Mouse (Mus musculus): Measurements from ENCODE around the gene Fbxo47. TPM values are rescaled to one million over a fixed set of nuclear protein-coding genes. Genes with fewer than 3 reads are reported as not detected.

The Fbxo47 gene
- polyA plus RNA-seq, 1 experiment from 2014 or later, result 0.60 TPM

GRCm38 (mm10) chr11:97817379-97817778 is 66.6 kb downstream of the Fbxo47 start:
- no peak overlapping the region for H3K27ac ChIP-seq (replicated peaks)
- H3K4me3 ChIP-seq, result no peak overlapping the region
- WGBS, result 43% methylated on average over 5 of the region's 5 CpGs
- ATAC-seq (ENCODE audit: low FRiP score, low read depth), result no peak
- H3K27me3 ChIP-seq, result no peaks in the 10 kb centered on the region
- peaks cover 19% of the 10 kb centered on the region for H3K36me3 ChIP-seq
- H3K9me3 ChIP-seq, result no peaks in the 10 kb centered on the region
- H3K9ac ChIP-seq, result no peak overlapping the region
- peaks cover 53% of the 10 kb centered on the region for H3K4me1 ChIP-seq (replicated peaks)
- no peak overlapping the region for H3K4me2 ChIP-seq

- Histone ChIP-seq H3K27me3 (no peaks in the 10 kb centered on the region), H3K4me2 (no peak overlapping the region), H3K36me3 (peaks cover 18% of the 10 kb centered on the region), H3K9me3 (no peaks in the 10 kb centered on the region), H3K4me1 (replicated peaks) (peaks cover 58% of the 10 kb centered on the region), H3K27ac (replicated peaks) (no peak overlapping the region), H3K9ac (no peak overlapping the region), H3K4me3 (no peak overlapping the region)
- 60% methylated on average over 9 of the region's 9 CpGs for WGBS
- no peak for ATAC-seq (ENCODE audit: low FRiP score, low read depth)
Observed at GRCm38 (mm10) chr11:97816916-97817315, 67.0 kb downstream of the Fbxo47 start.

GRCm38 (mm10) chr11:97816176-97816575 is 67.8 kb downstream of the Fbxo47 start:
- Histone ChIP-seq H3K4me3 (no peak overlapping the region), H3K4me1 (replicated peaks) (peaks cover 66% of the 10 kb centered on the region), H3K9me3 (no peaks in the 10 kb centered on the region), H3K27ac (replicated peaks) (peak overlapping the region; percentile 49; the same call in 1 of the 2 replicates), H3K4me2 (no peak overlapping the region), H3K9ac (no peak overlapping the region), H3K27me3 (no peaks in the 10 kb centered on the region), H3K36me3 (peaks cover 18% of the 10 kb centered on the region)
- no peak for ATAC-seq (ENCODE audit: low FRiP score, low read depth)
- 73% methylated on average over 5 of the region's 5 CpGs for WGBS

- no peak overlapping the region for H3K4me2 ChIP-seq
- no peak overlapping the region for H3K27ac ChIP-seq (replicated peaks)
- H3K9ac ChIP-seq, result no peak overlapping the region
- WGBS, result 84% methylated on average over 11 of the region's 11 CpGs
- H3K4me3 ChIP-seq, result no peak overlapping the region
- no peak for ATAC-seq (ENCODE audit: low FRiP score, low read depth)
- H3K4me1 ChIP-seq (replicated peaks), result peaks cover 67% of the 10 kb centered on the region
- peaks cover 18% of the 10 kb centered on the region for H3K36me3 ChIP-seq
- H3K9me3 ChIP-seq, result no peaks in the 10 kb centered on the region
- H3K27me3 ChIP-seq, result no peaks in the 10 kb centered on the region
Observed at GRCm38 (mm10) chr11:97815736-97816135, 68.2 kb downstream of the Fbxo47 start.

GRCm38 (mm10) chr11:97813746-97814515 is 70.0 kb downstream of the Fbxo47 start:
- H3K4me1 ChIP-seq (replicated peaks), result peaks cover 76% of the 10 kb centered on the region
- no peak overlapping the region for H3K4me3 ChIP-seq
- no peaks in the 10 kb centered on the region for H3K9me3 ChIP-seq
- H3K9ac ChIP-seq, result peak overlapping the region; percentile 16; the same call in 1 of the 2 replicates
- no peak overlapping the region for H3K4me2 ChIP-seq
- ATAC-seq (ENCODE audit: low FRiP score, low read depth), result no peak
- 68% methylated on average over 16 of the region's 17 CpGs for WGBS
- H3K27me3 ChIP-seq, result no peaks in the 10 kb centered on the region
- peak overlapping the region; percentile 88; the same call in 1 of the 2 replicates for H3K27ac ChIP-seq (replicated peaks)
- H3K36me3 ChIP-seq, result peaks cover 17% of the 10 kb centered on the region

GRCm38 (mm10) chr11:97813085-97813484 is 70.9 kb downstream of the Fbxo47 start:
- Histone ChIP-seq H3K9me3 (no peaks in the 10 kb centered on the region), H3K4me3 (no peak overlapping the region), H3K27ac (replicated peaks) (peak overlapping the region; percentile 88), H3K4me1 (replicated peaks) (peaks cover 76% of the 10 kb centered on the region), H3K9ac (peak overlapping the region; percentile 16), H3K27me3 (no peaks in the 10 kb centered on the region), H3K36me3 (peaks cover 19% of the 10 kb centered on the region), H3K4me2 (peak overlapping the region; percentile 43)
- ATAC-seq (ENCODE audit: low FRiP score, low read depth), result peak; percentile 39; the same call in 1 of the 2 replicates
- WGBS, result 26% methylated on average over 7 of the region's 7 CpGs

GRCm38 (mm10) chr11:97812491-97812921 is 71.4 kb downstream of the Fbxo47 start:
- peaks cover 21% of the 10 kb centered on the region for H3K36me3 ChIP-seq
- no peaks in the 10 kb centered on the region for H3K27me3 ChIP-seq
- H3K27ac ChIP-seq (replicated peaks), result peak overlapping the region; percentile 88
- peak overlapping the region; percentile 43 for H3K4me2 ChIP-seq
- WGBS, result 28% methylated on average over 3 of the region's 3 CpGs
- peak; percentile 90 for ATAC-seq (ENCODE audit: low FRiP score, low read depth)
- peak overlapping the region; percentile 21 for H3K9ac ChIP-seq
- H3K4me3 ChIP-seq, result no peak overlapping the region
- H3K9me3 ChIP-seq, result no peaks in the 10 kb centered on the region
- H3K4me1 ChIP-seq (replicated peaks), result peaks cover 76% of the 10 kb centered on the region

GRCm38 (mm10) chr11:97811569-97812362 is 72.2 kb downstream of the Fbxo47 start:
- peak overlapping the region; percentile 43 for H3K4me2 ChIP-seq
- no peak overlapping the region for H3K4me3 ChIP-seq
- peak overlapping the region; percentile 88 for H3K27ac ChIP-seq (replicated peaks)
- ATAC-seq (ENCODE audit: low FRiP score, low read depth), result peak; percentile 13; the same call in 1 of the 2 replicates
- WGBS, result 26% methylated on average over 12 of the region's 13 CpGs
- H3K4me1 ChIP-seq (replicated peaks), result peaks cover 75% of the 10 kb centered on the region
- peak overlapping the region; percentile 21; the same call in 1 of the 2 replicates for H3K9ac ChIP-seq
- H3K9me3 ChIP-seq, result no peaks in the 10 kb centered on the region
- H3K27me3 ChIP-seq, result no peaks in the 10 kb centered on the region
- peaks cover 25% of the 10 kb centered on the region for H3K36me3 ChIP-seq

GRCm38 (mm10) chr11:97810970-97811369 is 73.0 kb downstream of the Fbxo47 start:
- H3K4me2 ChIP-seq, result no peak overlapping the region
- no peak overlapping the region for H3K4me3 ChIP-seq
- H3K9me3 ChIP-seq, result no peaks in the 10 kb centered on the region
- peaks cover 24% of the 10 kb centered on the region for H3K36me3 ChIP-seq
- WGBS, result 14% methylated on average over 3 of the region's 3 CpGs
- no peak for ATAC-seq (ENCODE audit: low FRiP score, low read depth)
- peak overlapping the region; percentile 88 for H3K27ac ChIP-seq (replicated peaks)
- no peak overlapping the region for H3K9ac ChIP-seq
- peaks cover 79% of the 10 kb centered on the region for H3K4me1 ChIP-seq (replicated peaks)
- no peaks in the 10 kb centered on the region for H3K27me3 ChIP-seq

- peaks cover 85% of the 10 kb centered on the region for H3K4me1 ChIP-seq (replicated peaks)
- H3K27ac ChIP-seq (replicated peaks), result peak overlapping the region; percentile 21
Observed at GRCm38 (mm10) chr11:97810356-97810755, 73.6 kb downstream of the Fbxo47 start.

GRCm38 (mm10) chr11:97809235-97810121 is 74.5 kb downstream of the Fbxo47 start:
- H3K27ac ChIP-seq (replicated peaks), result peak overlapping the region; percentile 16; the same call in 1 of the 2 replicates
- no peaks in the 10 kb centered on the region for H3K9me3 ChIP-seq
- no peak overlapping the region for H3K4me2 ChIP-seq
- WGBS, result 72% methylated on average over 7 of the region's 7 CpGs
- peaks cover 19% of the 10 kb centered on the region for H3K36me3 ChIP-seq
- H3K27me3 ChIP-seq, result no peaks in the 10 kb centered on the region
- no peak for ATAC-seq (ENCODE audit: low FRiP score, low read depth)
- no peak overlapping the region for H3K9ac ChIP-seq
- H3K4me1 ChIP-seq (replicated peaks), result peaks cover 94% of the 10 kb centered on the region
- H3K4me3 ChIP-seq, result no peak overlapping the region

More at GRCm38 (mm10) chr11:97810356-97810755, 73.6 kb downstream of the Fbxo47 start:
- Histone ChIP-seq H3K4me3 (no peak overlapping the region), H3K4me2 (no peak overlapping the region), H3K36me3 (peaks cover 24% of the 10 kb centered on the region), H3K9ac (no peak overlapping the region), H3K9me3 (no peaks in the 10 kb centered on the region), H3K27me3 (no peaks in the 10 kb centered on the region)
- 73% methylated on average over 7 of the region's 7 CpGs for WGBS
- ATAC-seq (ENCODE audit: low FRiP score, low read depth), result no peak
